Mouse (Mus musculus): ENCODE data around the gene Camkv.

The Camkv gene

GRCm38 (mm10) chr9:107987950-107988349, 52.5 kb downstream of the Camkv start:
- DNase-seq (ENCODE audit: low spot score in 2 of 2): no peak

DNA sequence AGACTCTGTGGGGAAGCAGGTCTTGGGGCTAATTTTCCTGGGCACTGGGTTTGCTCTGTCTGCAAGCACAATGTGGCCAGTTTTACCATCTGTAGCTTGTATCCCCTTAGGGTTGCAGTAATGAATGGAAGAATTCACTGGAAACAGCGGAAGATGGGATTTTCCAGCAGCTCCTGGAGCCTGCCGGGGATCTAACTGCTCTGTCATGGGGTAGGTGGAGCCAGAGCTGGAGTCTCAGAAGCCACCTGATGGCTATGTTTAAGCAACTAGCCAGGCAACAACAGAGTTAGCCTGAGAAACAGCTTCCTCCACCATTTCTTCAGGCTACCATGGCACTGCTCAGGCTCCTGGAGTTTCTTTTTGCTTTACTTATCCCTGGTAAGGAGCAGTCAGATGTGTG, 56.7 kb downstream of the Camkv start, which contains the start of gene Cdhr4:
TSS of gene Cdhr4 (plus strand) at position 301 of the 400 bp plus-strand sequence.
- DNase-seq (ENCODE audit: low spot score in 2 of 2): no peak

- DNase-seq (ENCODE audit: low spot score in 2 of 2): no peak
Measured at GRCm38 (mm10) chr9:107993013-107993412, 57.5 kb downstream of the Camkv start.

GRCm38 (mm10) chr9:107994464-107994863, 59.0 kb downstream of the Camkv start:
- DNase-seq (ENCODE audit: low spot score in 2 of 2): no peak

GRCm38 (mm10) chr9:107995513-107995912, 60.0 kb downstream of the Camkv start:
- DNase-seq (ENCODE audit: low spot score in 2 of 2): no peak

DNA sequence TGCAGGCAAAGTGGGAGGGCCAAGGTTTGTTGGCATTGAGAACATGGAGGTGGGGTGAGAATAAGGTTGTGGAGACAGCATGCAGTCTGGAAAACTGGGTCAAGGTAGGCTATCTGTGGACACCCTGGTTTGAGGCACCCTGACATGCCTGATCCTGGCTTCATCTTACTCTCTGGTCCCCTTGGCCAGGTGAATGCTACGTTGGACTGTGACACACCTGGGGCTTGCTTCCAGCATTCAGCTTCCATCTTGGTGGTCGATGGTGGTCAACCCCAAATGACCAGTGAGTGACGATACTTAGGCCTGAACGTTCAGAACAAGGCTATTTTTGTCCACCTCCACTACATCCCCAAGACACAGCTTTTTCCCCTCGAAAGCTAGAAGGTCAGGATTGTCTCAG, 60.6 kb downstream of the Camkv start, which contains the start of gene Gm20662:
TSS of gene Gm20662 (plus strand) at position 301 of the 400 bp plus-strand sequence.
- DNase-seq (ENCODE audit: low spot score in 2 of 2): no peak
